Mouse (Mus musculus): ENCODE results near the gene Ccnjl. TPM values are rescaled to one million over a fixed set of nuclear protein-coding genes. Genes with fewer than 3 reads are reported as not detected.

The Ccnjl gene
- total and polyA plus RNA-seq, 3 experiments = not detected

DNA sequence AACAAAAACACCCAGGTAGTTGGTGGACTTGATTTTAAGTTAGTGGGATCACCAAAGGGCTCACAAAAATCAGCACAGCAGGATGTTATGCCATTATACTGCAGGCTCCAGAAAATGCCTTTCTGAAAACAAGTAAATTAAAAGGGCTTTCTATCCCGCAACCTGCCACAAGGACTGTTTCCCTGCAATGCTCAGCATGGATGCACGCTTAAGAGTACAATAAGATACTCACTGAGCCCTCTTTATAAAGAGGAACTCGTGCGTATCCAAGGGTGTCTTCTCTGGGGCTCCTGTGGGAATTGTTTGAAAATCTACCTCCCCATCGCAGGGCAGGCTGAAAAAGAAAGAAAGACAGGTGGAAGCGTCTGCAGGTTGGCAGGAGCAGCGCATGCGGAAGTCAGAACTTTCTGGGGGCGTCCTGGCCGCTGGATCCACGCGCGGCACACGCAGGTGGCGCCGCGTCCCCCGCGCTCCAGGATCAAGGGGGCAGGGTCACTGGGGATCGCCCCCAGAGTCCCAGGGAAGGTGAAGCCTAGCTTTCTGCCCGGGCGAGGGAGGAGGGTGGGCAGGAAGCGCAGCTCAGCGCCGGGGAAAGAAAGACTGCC lies 404 bp upstream of the Ccnjl start:
- Histone ChIP-seq H3K27ac (ENCODE audit: control insufficient read depth, low read depth, low read length) (no peak overlapping the region), H3K79me2 (ENCODE audit: control insufficient read depth, insufficient read depth, low read length, poor library complexity) (no peaks in the 10 kb centered on the region), H3K36me3 (ENCODE audit: control insufficient read depth in 1 of 2, insufficient read depth in 2 of 2, low read length in 2 of 2) (no peaks in the 10 kb centered on the region), H3K9ac (ENCODE audit: control insufficient read depth, low read depth, low read length, poor library complexity, severe bottlenecking) (no peak overlapping the region), H3K27me3 (ENCODE audit: control insufficient read depth in 1 of 2, insufficient read depth in 2 of 2, low read length in 2 of 2) (peaks cover 0 to 3% of the 10 kb centered on the region in 2 experiments; a peak in 1 of 4 replicates), H3K4me1 (ENCODE audit: control insufficient read depth in 1 of 2, insufficient read depth in 2 of 2, low read length in 2 of 2) (no peaks in the 10 kb centered on the region), H3K9me3 (replicated peaks; ENCODE audit: insufficient read depth, low read length) (no peaks in the 10 kb centered on the region), H3K4me3 (ENCODE audit: control insufficient read depth in 1 of 2, insufficient read depth in 1 of 2, low read depth in 2 of 2, low read length in 2 of 2) (no peak overlapping the region)
- no peak for DNase-seq (ENCODE audit: low read depth, low spot score)
- no peak for TF ChIP-seq MAZ (IDR thresholded peaks at IDR 0.05; ENCODE audit: low read depth, low read length)

DNA sequence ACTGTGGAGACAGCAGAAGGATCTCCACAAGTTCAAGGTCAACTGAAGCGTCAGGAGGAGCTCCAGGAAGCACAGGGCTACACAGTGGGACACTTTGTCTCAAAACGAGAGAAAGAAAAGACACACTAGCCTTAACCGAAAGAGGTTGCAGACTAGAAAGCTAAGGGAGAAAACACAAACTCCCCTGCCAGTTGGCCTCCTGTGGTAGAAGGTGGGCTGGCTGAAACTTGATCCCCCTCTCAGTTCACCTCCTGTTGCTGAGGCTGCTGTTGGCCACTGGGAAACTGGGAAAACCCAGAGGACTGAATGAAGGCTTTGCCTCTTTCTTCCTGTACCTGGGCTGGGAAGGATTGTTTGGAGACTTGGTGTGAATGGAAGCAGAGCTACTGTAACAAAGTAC lies 1.5 kb downstream of the Ccnjl start:
- Histone ChIP-seq H3K4me3 (ENCODE audit: control insufficient read depth in 1 of 2, insufficient read depth in 1 of 2, low read depth in 2 of 2, low read length in 2 of 2) (no peak overlapping the region), H3K79me2 (ENCODE audit: control insufficient read depth, insufficient read depth, low read length, poor library complexity) (no peaks in the 10 kb centered on the region), H3K4me1 (ENCODE audit: control insufficient read depth in 1 of 2, insufficient read depth in 2 of 2, low read length in 2 of 2) (no peaks in the 10 kb centered on the region), H3K9me3 (replicated peaks; ENCODE audit: insufficient read depth, low read length) (no peaks in the 10 kb centered on the region), H3K9ac (ENCODE audit: control insufficient read depth, low read depth, low read length, poor library complexity, severe bottlenecking) (no peak overlapping the region), H3K27me3 (ENCODE audit: control insufficient read depth in 1 of 2, insufficient read depth in 2 of 2, low read length in 2 of 2) (peaks cover 0 to 2% of the 10 kb centered on the region in 2 experiments; a peak in 1 of 4 replicates), H3K36me3 (ENCODE audit: control insufficient read depth in 1 of 2, insufficient read depth in 2 of 2, low read length in 2 of 2) (no peaks in the 10 kb centered on the region), H3K27ac (ENCODE audit: control insufficient read depth, low read depth, low read length) (no peak overlapping the region)
- DNase-seq (ENCODE audit: low read depth, low spot score) = no peak
- no peak for TF ChIP-seq CHD1 (IDR thresholded peaks at IDR 0.05; ENCODE audit: low read depth, low read length)
- TF ChIP-seq MEF2A (IDR thresholded peaks at IDR 0.05; ENCODE audit: extremely low read depth, insufficient replicate concordance, low read depth, low read length, poor library complexity, severe bottlenecking) = no peak
- no peak for TF ChIP-seq NRF1 (IDR thresholded peaks at IDR 0.05; ENCODE audit: insufficient read depth, low read depth, low read length, poor library complexity, severe bottlenecking)
- no peak for TF ChIP-seq TCF12 (IDR thresholded peaks at IDR 0.05; ENCODE audit: low read depth, low read length)
- no peak for TF ChIP-seq EP300 (IDR thresholded peaks at IDR 0.05; ENCODE audit: low read depth in 1 of 2, low read length in 2 of 2)
- no peak for TF ChIP-seq MYB (IDR thresholded peaks at IDR 0.05; ENCODE audit: low read depth, low read length)
- no peak for TF ChIP-seq POLR2AphosphoS5 (IDR thresholded peaks at IDR 0.05; ENCODE audit: borderline replicate concordance, low read depth, low read length)
- no peak for TF ChIP-seq MAX (IDR thresholded peaks at IDR 0.05; ENCODE audit: low read length)
- no peak for TF ChIP-seq MYC (IDR thresholded peaks at IDR 0.05; ENCODE audit: low read depth, low read length)
- no peak for TF ChIP-seq ZNF384 (IDR thresholded peaks at IDR 0.05; ENCODE audit: low read depth, low read length)
- TF ChIP-seq ZMIZ1 (IDR thresholded peaks at IDR 0.05; ENCODE audit: low read depth, low read length) = no peak
- no peak for TF ChIP-seq POLR2AphosphoS2 (IDR thresholded peaks at IDR 0.05; ENCODE audit: low read length)
- TF ChIP-seq JUND (IDR thresholded peaks at IDR 0.05; ENCODE audit: low read depth, low read length) = no peak
- TF ChIP-seq SIN3A (IDR thresholded peaks at IDR 0.05; ENCODE audit: low read length) = no peak
- no peak for TF ChIP-seq MXI1 (IDR thresholded peaks at IDR 0.05; ENCODE audit: low read depth, low read length)
- no peak for TF ChIP-seq UBTF (IDR thresholded peaks at IDR 0.05; ENCODE audit: borderline replicate concordance, insufficient read depth, low read depth, low read length)
- TF ChIP-seq ZKSCAN1 (IDR thresholded peaks at IDR 0.05; ENCODE audit: low read depth, low read length) = no peak
- TF ChIP-seq USF2 (IDR thresholded peaks at IDR 0.05; ENCODE audit: borderline replicate concordance in 1 of 2, insufficient read depth in 1 of 2, low read depth in 1 of 2, low read length in 2 of 2) = no peak
- no peak for TF ChIP-seq E2F4 (IDR thresholded peaks at IDR 0.05; ENCODE audit: borderline replicate concordance, low read depth, low read length)
